Mouse (Mus musculus): Measurements from ENCODE around the gene Ifna9. TPM values are rescaled to one million over a fixed set of nuclear protein-coding genes. Genes with fewer than 3 reads are reported as not detected.

The Ifna9 gene
- polyA plus RNA-seq, 1 experiment from 2014 or later: not detected

GRCm38 (mm10) chr4:88550161-88550945, 41.8 kb downstream of the Ifna9 start:
- Histone ChIP-seq H3K27ac (ENCODE audit: low read depth, low read length) (no peak overlapping the region), H3K36me3 (ENCODE audit: control insufficient read depth, insufficient read depth, low read length) (no peaks in the 10 kb centered on the region), H3K4me1 (ENCODE audit: control insufficient read depth, insufficient read depth, low read length) (no peaks in the 10 kb centered on the region), H3K4me2 (peak overlapping the region; percentile 70), H3K9me3 (replicated peaks; ENCODE audit: control insufficient read depth, low read length) (no peaks in the 10 kb centered on the region), H3K27me3 (ENCODE audit: control insufficient read depth, insufficient read depth, low read length) (no peaks in the 10 kb centered on the region), H3K9ac (ENCODE audit: low read depth, low read length) (no peak overlapping the region; the same call in 1 of the 2 replicates), H3K4me3 (ENCODE audit: low read depth, low read length) (peak overlapping the region; percentile 40)
- 31% methylated on average over 22 of the region's 22 CpGs for WGBS (ENCODE audit: insufficient replicate concordance)
- peak; percentile 57; the same call in 1 of the 2 replicates for ATAC-seq (replicated peaks; ENCODE audit: insufficient number of reproducible peaks, low FRiP score, low TSS enrichment)

DNA sequence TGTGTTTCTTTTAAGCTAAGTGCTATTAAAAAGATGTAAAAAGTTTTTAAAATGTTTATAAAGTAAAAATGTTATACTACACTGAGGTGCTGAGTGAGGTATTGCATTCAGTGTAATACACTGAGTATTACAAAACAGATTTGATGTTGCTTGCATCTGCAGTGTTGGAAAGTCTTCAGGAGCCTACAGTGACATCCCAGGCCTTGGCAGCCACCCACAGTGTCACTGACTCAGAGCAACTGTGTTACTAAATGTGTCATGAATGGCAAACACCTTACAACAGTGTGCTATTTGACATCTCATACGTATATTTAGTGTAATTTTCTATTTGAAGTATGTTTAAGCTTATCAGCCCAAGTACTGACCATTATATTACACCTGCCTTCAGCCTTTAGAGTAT, 44.2 kb downstream of the Ifna9 start:
- Histone ChIP-seq H3K36me3 (ENCODE audit: control insufficient read depth, insufficient read depth, low read length) (no peaks in the 10 kb centered on the region), H3K27ac (ENCODE audit: low read depth, low read length) (no peak overlapping the region), H3K9ac (ENCODE audit: low read depth, low read length) (no peak overlapping the region), H3K4me1 (ENCODE audit: control insufficient read depth, insufficient read depth, low read length) (no peaks in the 10 kb centered on the region), H3K4me2 (no peak overlapping the region), H3K4me3 (ENCODE audit: low read depth, low read length) (no peak overlapping the region), H3K9me3 (replicated peaks; ENCODE audit: control insufficient read depth, low read length) (no peaks in the 10 kb centered on the region), H3K27me3 (ENCODE audit: control insufficient read depth, insufficient read depth, low read length) (no peaks in the 10 kb centered on the region)
- WGBS (ENCODE audit: insufficient replicate concordance): 74% methylated on average over 1 of the region's 1 CpGs
- no peak for ATAC-seq (replicated peaks; ENCODE audit: insufficient number of reproducible peaks, low FRiP score, low TSS enrichment)

DNA sequence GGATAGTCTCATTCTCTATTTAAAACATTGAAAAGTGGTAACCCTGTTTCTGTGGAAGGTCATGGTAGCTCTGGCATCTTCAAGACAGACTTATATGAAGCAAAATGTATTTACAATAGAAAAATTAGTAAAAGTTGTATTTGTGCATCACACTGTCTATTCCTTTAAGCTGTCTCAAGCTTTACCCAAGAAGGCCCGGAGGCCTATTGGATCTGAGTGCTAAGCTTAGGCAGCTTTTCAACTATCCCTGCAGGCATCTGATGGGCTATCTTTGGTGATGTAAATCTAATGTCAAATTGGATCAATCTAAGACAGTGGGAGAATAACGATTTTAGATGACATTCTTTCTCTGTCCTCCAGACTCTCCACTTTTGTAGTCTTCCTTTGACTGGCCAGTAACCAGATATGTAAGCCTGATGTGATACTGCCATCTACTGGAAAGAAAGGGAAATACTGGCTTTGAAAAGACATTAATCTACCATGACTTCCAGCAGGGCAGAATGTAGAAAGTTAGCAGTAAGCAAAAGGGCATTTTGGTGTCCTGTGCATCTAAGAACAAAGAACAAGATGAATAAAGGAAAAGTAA, 48.4 kb downstream of the Ifna9 start:
- Histone ChIP-seq H3K27ac (ENCODE audit: low read depth, low read length) (no peak overlapping the region), H3K27me3 (ENCODE audit: control insufficient read depth, insufficient read depth, low read length) (no peaks in the 10 kb centered on the region), H3K36me3 (ENCODE audit: control insufficient read depth, insufficient read depth, low read length) (no peaks in the 10 kb centered on the region), H3K4me3 (ENCODE audit: low read depth, low read length) (no peak overlapping the region), H3K4me1 (ENCODE audit: control insufficient read depth, insufficient read depth, low read length) (no peaks in the 10 kb centered on the region), H3K9me3 (replicated peaks; ENCODE audit: control insufficient read depth, low read length) (no peaks in the 10 kb centered on the region), H3K9ac (ENCODE audit: low read depth, low read length) (no peak overlapping the region), H3K4me2 (no peak overlapping the region)
- no peak for ATAC-seq (replicated peaks; ENCODE audit: insufficient number of reproducible peaks, low FRiP score, low TSS enrichment)
- WGBS (ENCODE audit: insufficient replicate concordance): 49% methylated on average over 2 of the region's 2 CpGs

Other genes with a start within 250 kb of the Ifna9 start
- gene Hacd4, start 153.5 kb downstream of the Ifna9 start, polyA plus RNA-seq (2014; fragmentation: Nextera tagmentation; extraction: Ambion mirVana): 8.0 and 8.1 TPM in 2 replicates
- gene Ifnb1, start 69.6 kb downstream of the Ifna9 start, polyA plus RNA-seq (2014; fragmentation: Nextera tagmentation; extraction: Ambion mirVana): not detected in 2 replicates
- gene Ifna15, start 34.1 kb downstream of the Ifna9 start, polyA plus RNA-seq (2014; fragmentation: Nextera tagmentation; extraction: Ambion mirVana): not detected in 2 replicates
- not detected in 2 replicates for gene Ifna14, start 20.6 kb downstream of the Ifna9 start, polyA plus RNA-seq (2014; fragmentation: Nextera tagmentation; extraction: Ambion mirVana)
- not detected in 2 replicates for gene Ifna12, start 11.0 kb upstream of the Ifna9 start, polyA plus RNA-seq (2014; fragmentation: Nextera tagmentation; extraction: Ambion mirVana)
- gene C87499, start 42.0 kb upstream of the Ifna9 start, polyA plus RNA-seq (2014; fragmentation: Nextera tagmentation; extraction: Ambion mirVana): not detected in 2 replicates
- not detected in 2 replicates for gene Ifna13, start 52.1 kb upstream of the Ifna9 start, polyA plus RNA-seq (2014; fragmentation: Nextera tagmentation; extraction: Ambion mirVana)
- gene Ifna16, start 84.5 kb upstream of the Ifna9 start, polyA plus RNA-seq (2014; fragmentation: Nextera tagmentation; extraction: Ambion mirVana): not detected in 2 replicates
- gene Ifna2, start 91.5 kb upstream of the Ifna9 start, polyA plus RNA-seq (2014; fragmentation: Nextera tagmentation; extraction: Ambion mirVana): not detected in 2 replicates
- gene Ifnab, start 99.0 kb upstream of the Ifna9 start, polyA plus RNA-seq (2014; fragmentation: Nextera tagmentation; extraction: Ambion mirVana): not detected in 2 replicates
- gene Gm26566, start 129.4 kb upstream of the Ifna9 start, polyA plus RNA-seq (2014; fragmentation: Nextera tagmentation; extraction: Ambion mirVana): 0.63 and 0.87 TPM in 2 replicates
- 99.9 and 113 TPM in 2 replicates for gene Klhl9, start 130.1 kb upstream of the Ifna9 start, polyA plus RNA-seq (2014; fragmentation: Nextera tagmentation; extraction: Ambion mirVana)
- not detected in 2 replicates for gene Gm13271, start 162.5 kb upstream of the Ifna9 start, polyA plus RNA-seq (2014; fragmentation: Nextera tagmentation; extraction: Ambion mirVana)
- gene Gm13283, start 167.7 kb upstream of the Ifna9 start, polyA plus RNA-seq (2014; fragmentation: Nextera tagmentation; extraction: Ambion mirVana): 0.39 and 0.56 TPM in 2 replicates
- gene Gm13290, start 181.4 kb upstream of the Ifna9 start, polyA plus RNA-seq (2014; fragmentation: Nextera tagmentation; extraction: Ambion mirVana): 0.61 TPM in 1 of 2 replicates, not detected in the other
- gene Gm13289, start 184.5 kb upstream of the Ifna9 start, polyA plus RNA-seq (2014; fragmentation: Nextera tagmentation; extraction: Ambion mirVana): not detected in 2 replicates
- gene Gm13272, start 187.5 kb upstream of the Ifna9 start, polyA plus RNA-seq (2014; fragmentation: Nextera tagmentation; extraction: Ambion mirVana): not detected in 2 replicates
- gene Ifnz, start 189.7 kb upstream of the Ifna9 start, polyA plus RNA-seq (2014; fragmentation: Nextera tagmentation; extraction: Ambion mirVana): not detected in 2 replicates
- not detected in 2 replicates for gene Gm13276, start 193.3 kb upstream of the Ifna9 start, polyA plus RNA-seq (2014; fragmentation: Nextera tagmentation; extraction: Ambion mirVana)
- not detected in 2 replicates for gene Gm13277, start 196.2 kb upstream of the Ifna9 start, polyA plus RNA-seq (2014; fragmentation: Nextera tagmentation; extraction: Ambion mirVana)
- gene Gm13278, start 199.2 kb upstream of the Ifna9 start, polyA plus RNA-seq (2014; fragmentation: Nextera tagmentation; extraction: Ambion mirVana): not detected in 2 replicates
- 0.47 TPM in 1 of 2 replicates, not detected in the other for gene Gm13275, start 202.1 kb upstream of the Ifna9 start, polyA plus RNA-seq (2014; fragmentation: Nextera tagmentation; extraction: Ambion mirVana)
- not detected in 2 replicates for gene Gm13279, start 205.0 kb upstream of the Ifna9 start, polyA plus RNA-seq (2014; fragmentation: Nextera tagmentation; extraction: Ambion mirVana)
- 0.27 and 0.76 TPM in 2 replicates for gene Gm13285, start 207.3 kb upstream of the Ifna9 start, polyA plus RNA-seq (2014; fragmentation: Nextera tagmentation; extraction: Ambion mirVana)
- gene Gm13287, start 210.9 kb upstream of the Ifna9 start, polyA plus RNA-seq (2014; fragmentation: Nextera tagmentation; extraction: Ambion mirVana): not detected in 2 replicates
- gene Gm13288, start 213.1 kb upstream of the Ifna9 start, polyA plus RNA-seq (2014; fragmentation: Nextera tagmentation; extraction: Ambion mirVana): not detected in 2 replicates
- not detected in 2 replicates for gene Ifna7, start 223.8 kb upstream of the Ifna9 start, polyA plus RNA-seq (2014; fragmentation: Nextera tagmentation; extraction: Ambion mirVana)
- not detected in 2 replicates for gene Ifna11, start 227.6 kb upstream of the Ifna9 start, polyA plus RNA-seq (2014; fragmentation: Nextera tagmentation; extraction: Ambion mirVana)
- gene Ifna6, start 235.0 kb upstream of the Ifna9 start, polyA plus RNA-seq (2014; fragmentation: Nextera tagmentation; extraction: Ambion mirVana): not detected in 2 replicates
- not detected in 2 replicates for gene Ifna5, start 243.1 kb upstream of the Ifna9 start, polyA plus RNA-seq (2014; fragmentation: Nextera tagmentation; extraction: Ambion mirVana)
- not detected in 2 replicates for gene Ifna4, start 249.5 kb upstream of the Ifna9 start, polyA plus RNA-seq (2014; fragmentation: Nextera tagmentation; extraction: Ambion mirVana)